Mouse (Mus musculus): ENCODE results near the gene Alox12. TPM values are rescaled to one million over a fixed set of nuclear protein-coding genes. Genes with fewer than 3 reads are reported as not detected.

Gene Alox12
- total RNA-seq, 1 experiment from 2014 or later, result 10.5 TPM

DNA sequence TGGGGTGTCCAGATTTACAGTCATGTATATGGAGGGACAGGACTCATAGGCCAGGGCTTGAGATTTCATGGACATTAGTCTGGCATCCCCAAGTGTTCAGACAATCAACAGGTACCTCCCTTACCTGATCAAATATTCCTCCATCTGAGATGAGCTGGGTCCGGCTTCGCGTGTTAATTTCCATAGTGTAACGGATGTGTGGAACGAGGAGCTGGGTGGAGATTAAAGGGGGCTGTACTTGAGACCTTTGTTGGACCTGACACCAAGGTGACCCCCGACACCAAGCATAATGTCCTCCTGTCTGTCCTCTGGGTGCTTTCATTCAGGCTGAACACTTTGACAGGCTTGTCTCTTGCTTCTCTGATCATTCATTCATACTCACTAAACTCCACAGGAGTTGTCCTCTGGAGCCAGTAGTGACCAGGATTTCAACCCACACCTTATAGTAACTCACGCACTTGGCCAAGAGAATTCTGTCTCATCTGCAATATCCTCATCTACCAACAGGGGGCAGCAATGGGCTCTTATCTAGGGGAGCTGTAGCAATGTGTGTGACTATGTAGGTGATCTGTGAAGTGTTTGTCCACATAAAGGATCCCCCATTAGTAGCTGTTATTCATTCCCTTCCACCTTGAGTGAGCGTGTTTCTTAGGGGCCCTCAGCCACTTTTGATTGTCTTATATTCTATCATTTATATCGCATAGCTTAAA is 7.9 kb downstream of the Alox12 start:
- peak; percentile 64; the same call in 1 of the 2 replicates for ATAC-seq (ENCODE audit: extremely low read depth, insufficient number of reproducible peaks, low FRiP score, poor library complexity, severe bottlenecking)

DNA sequence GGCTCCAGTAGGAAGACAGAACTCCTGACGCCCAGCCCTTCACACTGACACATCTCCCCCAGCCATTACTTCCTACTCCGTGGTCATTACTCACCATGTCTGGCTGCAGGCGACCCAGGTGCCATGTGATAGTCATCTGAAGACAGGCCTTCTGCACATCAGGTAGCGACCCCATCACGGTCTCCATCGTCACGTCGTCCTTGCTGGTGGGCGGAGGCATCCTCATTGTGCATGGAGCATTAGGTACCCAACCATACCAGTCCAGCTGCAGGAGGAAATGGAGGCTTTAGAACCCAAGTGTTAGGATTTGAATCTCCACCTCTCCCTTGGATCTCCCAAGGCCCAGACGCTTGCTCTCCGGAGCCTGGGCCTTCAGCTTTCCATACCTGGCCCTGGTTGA is 12.6 kb downstream of the Alox12 start:
- ATAC-seq (ENCODE audit: extremely low read depth, insufficient number of reproducible peaks, low FRiP score, poor library complexity, severe bottlenecking), result no peak

DNA sequence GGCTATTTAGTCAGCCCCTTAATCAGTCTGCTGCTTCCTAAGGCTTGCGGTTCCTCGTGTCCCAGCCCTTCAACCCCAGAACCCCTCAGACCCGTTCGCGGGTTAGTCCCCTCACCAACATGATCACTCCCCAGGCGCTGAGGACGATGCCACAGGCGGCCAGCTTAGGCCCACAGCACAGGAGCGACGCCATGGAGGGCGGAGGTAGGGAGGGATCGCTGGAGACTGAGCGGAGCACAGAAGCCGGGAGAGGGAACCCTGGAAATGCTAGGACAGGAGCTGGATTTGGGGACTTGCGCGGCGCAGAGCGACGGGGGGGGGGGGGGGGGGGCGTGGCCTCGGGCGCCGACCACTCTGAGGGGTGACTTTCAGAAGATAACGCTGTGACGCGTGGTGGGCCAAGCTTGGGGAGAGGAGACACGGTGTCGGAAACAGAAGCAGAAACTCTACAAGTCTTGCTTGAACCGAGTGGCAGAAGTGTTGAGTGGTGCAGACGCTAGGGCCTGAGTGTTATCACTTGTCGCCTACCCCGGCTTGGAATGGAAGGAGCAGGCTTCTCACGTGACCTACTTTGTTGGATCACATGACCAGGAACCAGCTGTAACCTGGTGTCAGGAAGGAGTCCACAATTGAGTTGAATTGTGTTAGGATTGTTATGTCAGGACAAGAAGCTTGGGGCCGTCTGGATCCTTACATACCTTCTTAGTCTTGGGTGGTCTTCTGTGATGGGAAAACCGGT is 15.4 kb downstream of the Alox12 start, which contains the start of the genes Gm21988 and Rnasek:
Gene Gm21988 (minus strand): TSS at position 290 of the 739 bp plus-strand sequence.
Gene Rnasek (minus strand): TSS at position 302 of the 739 bp plus-strand sequence.
- peak; percentile 42 for ATAC-seq (ENCODE audit: extremely low read depth, insufficient number of reproducible peaks, low FRiP score, poor library complexity, severe bottlenecking)

DNA sequence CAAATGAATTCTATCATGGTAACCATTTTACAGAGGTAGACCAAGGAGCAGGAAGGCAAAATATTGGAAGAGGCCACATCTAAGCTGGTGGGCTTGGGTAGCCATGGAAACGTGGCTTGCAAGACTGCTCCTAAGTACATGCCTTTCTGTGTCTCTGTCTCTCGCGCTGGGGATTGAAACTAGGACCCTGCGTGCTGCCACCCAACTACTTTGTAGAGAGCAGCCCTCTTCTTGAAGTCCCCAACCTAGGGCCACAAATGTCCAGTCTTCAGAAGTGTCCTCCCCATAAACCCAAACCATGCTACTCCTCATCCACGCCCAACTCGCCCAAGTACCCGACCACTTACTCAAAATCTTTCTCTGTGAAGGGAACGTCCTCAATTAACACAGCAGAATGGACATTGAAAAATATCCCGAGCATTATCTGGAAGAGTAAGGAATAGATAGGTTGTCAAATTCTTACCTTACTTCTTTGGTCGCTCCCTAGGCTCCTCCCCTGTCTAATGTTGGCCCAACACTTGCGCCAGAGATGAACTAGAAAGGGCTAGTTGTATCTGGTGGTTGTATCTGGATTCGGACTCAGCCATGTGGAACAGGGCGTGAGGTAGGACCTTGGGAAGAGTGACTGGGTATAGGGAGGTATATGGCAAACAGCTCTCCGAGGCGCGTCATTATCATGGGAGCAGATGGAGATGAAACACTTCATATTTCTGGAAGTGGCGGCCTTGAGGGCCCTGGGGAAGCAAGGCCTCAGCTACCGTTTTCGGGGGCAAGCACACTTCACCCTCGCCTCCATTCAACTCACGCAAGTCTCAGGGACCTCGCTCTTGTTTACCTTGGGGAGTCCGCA is 16.3 kb downstream of the Alox12 start:
- ATAC-seq (ENCODE audit: extremely low read depth, insufficient number of reproducible peaks, low FRiP score, poor library complexity, severe bottlenecking), result no peak

DNA sequence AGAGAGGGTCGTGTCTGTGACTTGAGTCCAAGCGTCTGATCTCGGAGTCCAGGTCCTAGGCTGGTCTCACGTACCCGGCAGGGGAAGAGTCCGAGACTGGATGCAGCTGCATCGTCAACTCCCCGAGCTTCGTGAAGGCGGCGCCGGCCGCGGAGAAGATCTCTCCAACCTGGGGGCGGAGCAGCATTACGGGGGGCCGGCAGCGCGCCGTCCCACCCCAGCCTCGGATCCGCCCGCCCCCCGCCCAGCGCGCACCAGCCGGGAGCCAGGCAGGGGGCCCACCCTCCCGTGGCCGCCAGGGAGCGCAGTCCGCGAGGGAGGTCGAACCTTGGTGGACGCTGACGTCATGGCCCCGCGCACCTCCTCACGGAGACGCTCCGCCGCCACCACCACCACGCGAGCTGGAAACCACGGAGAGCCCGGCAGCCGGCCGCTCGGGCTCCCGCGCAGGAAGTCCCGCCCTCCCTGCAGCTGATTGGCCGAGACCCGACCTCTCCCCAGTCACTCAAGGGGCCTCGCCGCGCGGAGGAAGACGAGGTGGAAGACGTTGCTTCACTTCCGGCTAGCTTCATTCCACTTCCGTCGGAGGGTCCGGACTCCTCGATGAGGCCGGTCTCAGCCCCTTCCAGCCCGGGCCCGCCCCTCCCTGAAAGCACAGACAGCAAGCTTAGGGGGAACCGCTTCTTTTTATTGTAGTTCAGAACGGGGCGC is 17.5 kb downstream of the Alox12 start, which contains the start of gene 0610010K14Rik:
Gene 0610010K14Rik (minus strand): TSS at position 458 of the 711 bp plus-strand sequence.
- peak; percentile 87 for ATAC-seq (ENCODE audit: extremely low read depth, insufficient number of reproducible peaks, low FRiP score, poor library complexity, severe bottlenecking)

DNA sequence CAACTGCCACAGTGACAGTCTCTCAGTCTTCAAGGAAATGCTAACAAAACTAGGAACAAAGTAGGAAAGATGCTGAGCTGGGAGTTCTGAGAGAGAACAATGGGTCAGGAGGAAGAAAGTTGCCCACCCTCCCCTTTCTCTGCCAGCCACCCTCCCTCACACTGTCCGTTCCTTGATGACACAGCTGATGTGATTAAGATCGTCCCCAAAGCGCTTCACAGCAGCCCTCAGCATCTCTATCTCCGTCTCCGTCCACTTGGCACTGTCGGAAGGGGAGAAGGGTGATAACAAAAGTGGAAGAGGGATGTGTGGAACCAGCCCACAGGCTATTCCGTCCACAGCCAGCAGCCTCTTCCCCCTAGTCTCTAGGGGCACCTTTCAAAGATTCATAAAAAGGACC is 18.4 kb downstream of the Alox12 start:
- ATAC-seq (ENCODE audit: extremely low read depth, insufficient number of reproducible peaks, low FRiP score, poor library complexity, severe bottlenecking), result no peak

DNA sequence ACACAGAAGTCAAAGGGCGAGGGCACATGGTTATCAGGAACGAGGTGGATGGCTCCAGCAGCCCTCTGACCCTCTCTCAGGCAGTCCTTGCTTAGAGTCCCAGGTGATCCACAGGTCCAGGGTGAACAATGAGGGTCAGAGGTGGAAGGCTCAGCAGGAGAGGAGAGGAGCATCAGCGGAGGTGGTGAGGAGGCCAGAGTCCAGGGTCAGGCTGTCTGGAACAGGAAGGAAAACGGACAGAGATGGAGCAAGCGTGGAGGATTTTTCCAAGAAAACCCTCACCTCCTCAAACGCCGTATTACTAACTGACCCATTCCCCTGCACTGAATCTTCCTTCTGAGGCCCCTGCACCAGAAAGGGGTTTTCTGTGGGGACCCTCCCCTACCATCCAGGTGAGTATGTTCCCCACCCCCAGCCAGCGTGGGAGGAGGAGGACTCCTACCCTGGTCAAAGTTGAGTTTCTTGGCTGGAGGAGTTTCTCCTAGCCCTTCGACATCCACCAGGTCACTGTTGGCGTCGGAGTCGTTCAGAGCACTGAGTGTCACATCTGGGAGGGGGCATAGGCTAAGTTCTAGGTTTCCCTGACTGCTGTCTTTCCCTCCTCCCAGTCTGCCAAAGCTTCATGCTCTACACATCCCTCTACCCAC is 19.8 kb downstream of the Alox12 start:
- no peak for ATAC-seq (ENCODE audit: extremely low read depth, insufficient number of reproducible peaks, low FRiP score, poor library complexity, severe bottlenecking)

DNA sequence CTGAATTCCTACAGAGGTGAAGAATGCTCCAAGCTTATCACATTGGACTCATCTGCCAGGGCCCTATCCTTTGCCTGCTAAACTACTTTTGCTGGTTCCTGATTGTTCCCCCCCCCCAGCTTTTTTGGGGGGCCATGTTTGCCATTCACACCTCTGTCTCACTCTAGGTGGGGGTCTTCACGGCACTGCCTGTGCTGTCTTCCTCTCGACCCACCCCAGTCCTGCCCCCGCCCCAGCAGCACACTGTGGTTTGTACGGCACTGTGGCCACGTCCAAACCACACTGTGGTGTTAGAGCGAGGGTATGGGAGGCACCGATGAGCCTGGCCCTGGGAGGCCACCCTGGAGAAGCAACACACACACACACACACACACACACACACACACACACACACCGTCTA is 20.7 kb downstream of the Alox12 start:
- no peak for ATAC-seq (ENCODE audit: extremely low read depth, insufficient number of reproducible peaks, low FRiP score, poor library complexity, severe bottlenecking)

DNA sequence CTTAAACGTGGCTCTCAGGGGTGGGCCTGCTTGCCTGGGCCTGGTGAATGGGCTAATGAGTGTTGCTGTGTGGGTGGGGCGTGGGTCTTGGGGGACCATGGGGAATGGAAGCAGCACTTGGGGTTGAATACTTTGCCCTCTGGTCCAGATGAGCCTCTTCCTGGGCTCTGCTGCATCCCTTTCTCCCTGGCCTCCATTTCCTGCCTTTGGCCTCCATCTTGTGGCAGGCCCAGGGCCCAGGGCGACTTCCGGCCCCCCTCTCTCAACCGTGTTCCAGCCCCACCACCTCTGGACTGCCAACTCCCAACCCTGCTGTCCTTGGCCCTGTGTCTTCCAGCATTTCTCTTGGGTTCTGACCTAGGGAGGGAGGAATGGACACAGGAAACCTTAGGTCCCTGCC is 21.1 kb downstream of the Alox12 start:
- no peak for ATAC-seq (ENCODE audit: extremely low read depth, insufficient number of reproducible peaks, low FRiP score, poor library complexity, severe bottlenecking)

DNA sequence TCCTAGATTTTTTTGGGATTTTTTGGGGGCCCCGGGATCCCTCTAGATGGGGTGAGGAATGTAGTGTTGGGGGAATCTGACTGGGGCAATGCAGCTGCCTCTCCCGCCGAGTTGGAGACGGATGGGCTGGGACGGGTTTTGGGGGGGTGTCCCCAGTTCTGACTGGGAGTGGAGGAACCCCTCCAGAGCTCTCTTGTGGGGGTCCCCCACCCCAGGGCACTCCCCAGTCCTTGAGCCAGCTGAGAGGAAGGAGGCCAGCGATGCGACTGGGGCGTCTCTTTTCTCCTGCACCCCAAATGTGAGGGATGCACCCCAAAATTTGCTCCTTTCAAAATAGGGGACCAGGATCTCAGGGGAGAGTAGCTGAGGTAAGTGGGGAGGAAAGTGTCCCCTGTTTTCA is 22.1 kb downstream of the Alox12 start:
- no peak for ATAC-seq (ENCODE audit: extremely low read depth, insufficient number of reproducible peaks, low FRiP score, poor library complexity, severe bottlenecking)

DNA sequence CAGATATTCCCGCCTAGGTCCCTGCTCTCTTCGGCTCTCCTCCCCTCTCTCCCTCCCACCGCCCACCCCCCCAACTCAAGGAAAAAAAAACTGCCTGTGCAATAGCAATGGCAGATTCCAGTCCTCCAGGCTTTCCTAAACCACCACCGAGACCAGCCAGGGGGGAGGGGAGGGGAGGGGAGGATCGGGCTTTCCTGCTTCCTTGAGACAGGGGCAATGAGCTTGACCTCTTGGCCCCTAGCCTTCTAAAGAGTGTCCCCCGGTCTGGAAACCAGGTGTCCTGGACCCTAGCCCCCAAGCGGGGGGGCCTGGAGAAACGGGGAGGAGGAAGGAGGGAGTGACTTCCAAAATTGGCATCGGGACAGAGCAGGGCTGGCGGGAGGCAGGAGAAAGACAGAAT is 22.6 kb downstream of the Alox12 start:
- no peak for ATAC-seq (ENCODE audit: extremely low read depth, insufficient number of reproducible peaks, low FRiP score, poor library complexity, severe bottlenecking)

DNA sequence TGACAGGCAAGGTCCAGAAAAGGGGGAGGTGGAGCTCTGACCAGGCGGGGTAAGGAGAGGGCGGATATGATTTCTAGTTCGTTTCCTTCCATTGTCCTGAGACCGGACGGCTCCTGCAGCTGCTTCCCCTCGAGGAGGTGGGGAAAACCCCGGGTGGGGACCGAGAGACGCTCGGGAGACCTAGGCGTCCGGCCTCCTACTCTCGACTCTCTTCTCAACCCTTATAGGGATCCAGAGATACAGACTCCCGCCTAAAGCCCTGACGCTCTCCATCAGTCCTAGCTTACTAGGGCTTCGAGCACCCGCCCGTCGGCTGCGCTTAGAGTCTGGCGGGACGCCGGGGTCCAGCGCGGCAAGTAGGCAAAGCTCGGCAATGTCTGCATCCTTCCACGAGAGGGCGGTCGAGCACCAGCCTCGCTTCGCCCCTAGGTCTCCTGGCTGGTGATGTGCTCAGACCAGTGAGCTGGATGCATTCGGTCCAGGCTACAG is 24.9 kb downstream of the Alox12 start:
- ATAC-seq (ENCODE audit: extremely low read depth, insufficient number of reproducible peaks, low FRiP score, poor library complexity, severe bottlenecking), result peak; percentile 86

DNA sequence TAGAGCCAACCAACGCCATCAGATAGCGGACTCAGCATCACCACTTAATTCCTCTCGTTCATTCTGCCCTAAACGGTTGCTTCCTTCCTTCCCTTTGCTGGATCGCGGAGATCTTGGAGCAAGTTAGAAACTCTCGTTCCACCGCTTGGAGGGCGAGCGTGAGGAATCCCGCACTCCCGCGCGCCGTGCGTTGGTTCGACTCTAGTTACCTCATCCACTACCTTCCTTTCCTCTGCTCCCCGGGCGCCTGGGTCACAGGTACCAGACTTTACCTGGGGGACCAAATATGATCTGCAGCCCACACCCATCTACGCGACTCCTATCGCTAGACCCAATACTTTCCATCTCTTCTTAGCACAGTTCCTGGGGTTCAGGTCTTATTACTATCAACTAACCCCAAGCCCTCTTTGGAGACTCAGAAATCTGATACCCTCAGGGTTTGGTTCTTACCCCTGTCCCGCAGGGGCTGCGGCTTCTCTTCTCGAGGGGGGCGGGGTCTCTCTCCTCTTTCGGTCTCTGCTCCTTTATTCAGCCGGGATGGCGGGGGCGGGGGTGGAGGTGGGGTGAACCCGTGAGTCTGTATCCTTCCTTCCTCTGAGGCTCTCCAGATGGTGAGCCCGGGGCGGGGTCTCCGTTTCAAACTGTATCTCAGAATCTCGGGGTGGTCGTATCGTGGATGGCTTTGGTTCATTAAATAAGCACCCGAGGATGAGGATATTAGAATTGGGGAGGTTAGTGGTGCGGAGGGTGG is 25.7 kb downstream of the Alox12 start, which contains the start of gene Bcl6b:
Gene Bcl6b (minus strand): TSS at position 539 of the 751 bp plus-strand sequence.
- ATAC-seq (ENCODE audit: extremely low read depth, insufficient number of reproducible peaks, low FRiP score, poor library complexity, severe bottlenecking), result no peak

DNA sequence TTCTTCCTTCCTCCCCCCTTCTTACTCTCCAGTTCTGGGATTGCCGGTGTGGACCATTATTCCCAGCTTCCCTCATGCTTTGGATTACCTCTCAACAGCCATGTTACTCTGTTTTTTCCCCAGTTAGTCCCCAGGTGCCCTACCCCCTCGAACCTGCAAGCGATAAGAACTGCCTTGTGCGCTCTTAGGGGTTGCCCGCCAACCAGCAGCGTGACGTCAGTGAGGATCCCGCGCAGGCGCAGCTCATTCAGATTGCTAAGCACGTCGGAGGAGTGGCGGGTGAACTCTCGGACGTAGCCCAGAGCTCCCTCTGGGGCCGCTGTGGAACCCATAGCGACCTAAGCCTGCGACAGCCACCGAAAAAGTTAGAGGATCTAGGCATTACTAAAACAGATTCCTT is 26.3 kb downstream of the Alox12 start:
- peak; percentile 52; the same call in 1 of the 2 replicates for ATAC-seq (ENCODE audit: extremely low read depth, insufficient number of reproducible peaks, low FRiP score, poor library complexity, severe bottlenecking)

DNA sequence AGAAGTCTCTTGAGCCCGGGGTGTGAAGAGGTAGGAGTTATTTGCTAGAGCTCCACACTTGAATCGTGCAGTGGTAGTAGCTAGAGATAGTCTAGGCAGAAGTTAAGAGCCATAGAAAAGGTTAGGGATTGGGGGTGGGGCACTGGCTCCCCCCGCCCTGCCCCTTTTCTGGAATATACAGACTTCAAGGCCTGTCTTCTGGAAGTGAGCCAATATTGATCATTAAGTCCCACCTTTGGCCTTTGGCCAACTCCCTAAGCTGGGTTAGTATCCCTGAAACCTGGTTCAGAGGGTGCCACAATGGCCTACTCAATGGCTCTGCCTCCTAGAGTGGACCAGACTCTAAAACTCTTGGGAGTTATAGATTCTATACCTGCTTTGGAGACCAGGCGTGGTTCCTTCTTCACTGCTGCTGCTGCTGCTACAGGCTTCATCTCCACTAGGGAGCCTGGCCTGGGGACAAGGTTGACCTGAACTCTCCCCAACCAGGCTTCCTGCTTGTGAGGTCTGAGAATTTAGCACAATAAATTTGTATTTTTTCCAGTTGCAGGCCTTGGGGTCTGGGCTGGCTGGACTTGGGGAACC is 27.4 kb downstream of the Alox12 start:
- no peak for ATAC-seq (ENCODE audit: extremely low read depth, insufficient number of reproducible peaks, low FRiP score, poor library complexity, severe bottlenecking)

DNA sequence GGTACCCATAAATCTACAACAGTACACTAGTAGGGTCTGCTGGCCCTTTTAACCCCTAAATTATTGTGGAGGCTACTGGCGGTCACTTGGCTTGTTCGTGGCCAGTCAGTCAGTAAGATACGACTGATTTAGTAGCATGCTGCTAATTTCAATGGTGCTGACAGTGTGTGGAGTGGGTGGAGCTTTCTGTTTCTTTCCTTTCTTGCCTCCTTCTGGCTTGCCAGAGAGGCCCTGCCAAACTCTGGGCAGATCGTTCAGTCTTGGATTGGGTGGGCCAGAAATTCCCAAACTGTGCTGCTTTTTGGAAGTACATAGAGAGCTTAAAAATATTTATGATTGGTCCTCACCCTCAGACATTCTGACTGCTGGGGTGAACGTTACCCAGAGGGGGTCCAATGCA is 28.0 kb downstream of the Alox12 start:
- no peak for ATAC-seq (ENCODE audit: extremely low read depth, insufficient number of reproducible peaks, low FRiP score, poor library complexity, severe bottlenecking)

DNA sequence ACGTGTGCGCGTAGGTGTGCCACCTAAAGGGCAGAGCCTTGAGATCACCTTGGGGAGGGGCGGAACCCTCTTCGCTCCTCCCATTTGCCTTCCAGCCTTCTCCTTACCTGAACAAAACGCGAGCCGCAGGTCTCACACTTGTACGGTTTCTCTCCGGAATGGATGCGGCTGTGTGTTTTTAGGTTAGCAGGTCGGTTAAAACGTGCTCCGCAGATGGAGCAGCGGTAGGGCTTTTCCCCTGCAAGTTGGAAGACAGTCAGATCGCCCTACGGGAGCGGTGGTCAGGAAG is 28.6 kb downstream of the Alox12 start:
- ATAC-seq (ENCODE audit: extremely low read depth, insufficient number of reproducible peaks, low FRiP score, poor library complexity, severe bottlenecking), result no peak
